Mouse (Mus musculus) CH12.LX (cell line): ENCODE data around the gene Inpp5d. TPM values are rescaled to one million over a fixed set of nuclear protein-coding genes. Genes with fewer than 3 reads are reported as not detected.

Experiments
- DNase-seq: peaks from one replicate; pipeline ENCODE4 v3.0.0-alpha.2; 2013; ENCODE audit errors: extremely low read depth
- H3K27ac ChIP-seq: 2 replicates; pipeline ENCODE4 v1.5.1; 2012; ENCODE audit warnings: low read depth, mild to moderate bottlenecking, control low read depth, moderate library complexity; ENCODE audit not compliant: insufficient read depth
- H3K27me3 ChIP-seq: replicated peaks from 2 replicates; pipeline ENCODE3; 2012; ENCODE audit warnings: inconsistent platforms
- H3K36me3 ChIP-seq, 2 experiments: replicated peaks in 1 of 2; 2 replicates each; pipeline versions ENCODE3 to v1.6.1; 2012; ENCODE audit warnings: inconsistent platforms in 1 of 2, low read length in 1 of 2, mild to moderate bottlenecking in 1 of 2, mixed read lengths in 1 of 2, moderate library complexity in 1 of 2; ENCODE audit not compliant: control insufficient read depth in 1 of 2, insufficient read depth in 1 of 2
- H3K4me1 ChIP-seq, 2 experiments: 2 replicates each; pipeline ENCODE4 v1.6.1; 2012; ENCODE audit warnings: inconsistent platforms in 1 of 2, moderate library complexity in 1 of 2; ENCODE audit not compliant: insufficient read depth in 2 of 2, control insufficient read depth in 1 of 2
- H3K4me2 ChIP-seq: 2 replicates; pipeline ENCODE4 v1.6.1; 2012; ENCODE audit warnings: low read depth, mild to moderate bottlenecking, control low read depth; ENCODE audit not compliant: poor library complexity, insufficient read depth, severe bottlenecking
- H3K4me3 ChIP-seq, 3 experiments: fragments of 150-350 bp in 1 of 3; sonication (generic) in 1 of 3; replicated peaks in 1 of 3; 2 replicates each; pipeline versions ENCODE3 to v1.5.1; 2011 to 2012; ENCODE audit warnings: low read depth in 2 of 3, low read length in 2 of 3, mild to moderate bottlenecking in 2 of 3, moderate library complexity in 2 of 3, control low read depth in 1 of 3, improper control_type of control experiment in 1 of 3, inconsistent platforms in 1 of 3, mixed read lengths in 1 of 3; ENCODE audit not compliant: poor library complexity in 1 of 3
- H3K79me2 ChIP-seq: replicated peaks from 2 replicates; pipeline ENCODE4 v1.6.1; 2012; ENCODE audit warnings: mild to moderate bottlenecking, moderate library complexity; ENCODE audit not compliant: control insufficient read depth, poor library complexity, insufficient read depth, severe bottlenecking; ENCODE audit errors: extremely low read depth
- H3K9ac ChIP-seq: 2 replicates; pipeline ENCODE4 v1.6.1; 2012; ENCODE audit warnings: low read depth, mild to moderate bottlenecking, control low read depth, moderate library complexity; ENCODE audit not compliant: insufficient read depth
- H3K9me3 ChIP-seq: replicated peaks from 2 replicates; pipeline ENCODE3; 2012; ENCODE audit warnings: low read length, inconsistent platforms, mixed read lengths
- BHLHE40 ChIP-seq: IDR thresholded peaks from 2 replicates; pipeline ENCODE4 v1.6.1; 2011; ENCODE audit warnings: mild to moderate bottlenecking, low read depth, low read length, improper control_type of control experiment
- CTCF ChIP-seq, 2 experiments: IDR thresholded peaks in 1 of 2; conservative IDR thresholded peaks in 1 of 2; 2 replicates each; pipeline ENCODE4 v1.5.1; 2011 to 2012; ENCODE audit warnings: low read depth in 2 of 2, low read length in 2 of 2, improper control_type of control experiment in 1 of 2, inconsistent platforms in 1 of 2, mild to moderate bottlenecking in 1 of 2, moderate library complexity in 1 of 2
- EP300 ChIP-seq: IDR thresholded peaks from 2 replicates; pipeline ENCODE4 v1.6.1; 2011; ENCODE audit warnings: low read length, improper control_type of control experiment
- ETS1 ChIP-seq: conservative IDR thresholded peaks from 2 replicates; pipeline ENCODE4 v1.6.1; 2012; ENCODE audit warnings: low read depth, mild to moderate bottlenecking, inconsistent platforms, low read length, improper control_type of control experiment, moderate library complexity
- GABPA ChIP-seq: IDR thresholded peaks from 2 replicates; pipeline ENCODE4 v1.6.1; 2012; ENCODE audit warnings: low read depth, low read length, improper control_type of control experiment, inconsistent platforms; ENCODE audit not compliant: insufficient replicate concordance
- IRF4 ChIP-seq: IDR thresholded peaks from 2 replicates; pipeline ENCODE4 v1.6.1; 2014; ENCODE audit warnings: low read depth, mild to moderate bottlenecking, inconsistent platforms, low read length, improper control_type of control experiment
- JUN ChIP-seq: IDR thresholded peaks from 2 replicates; pipeline ENCODE4 v1.6.1; 2011; ENCODE audit warnings: low read depth, mild to moderate bottlenecking, low read length, improper control_type of control experiment, moderate library complexity; ENCODE audit not compliant: insufficient read depth
- JUND ChIP-seq: conservative IDR thresholded peaks from 2 replicates; pipeline ENCODE4 v1.6.1; 2011; ENCODE audit warnings: low read depth, low read length, improper control_type of control experiment
- KAT2A ChIP-seq: IDR thresholded peaks from 2 replicates; pipeline ENCODE4 v1.6.1; 2012; ENCODE audit warnings: low read length, improper control_type of control experiment, inconsistent platforms; ENCODE audit not compliant: insufficient replicate concordance
- MAZ ChIP-seq: IDR thresholded peaks from 2 replicates; pipeline ENCODE4 v1.6.1; 2012; ENCODE audit warnings: low read depth, mild to moderate bottlenecking, inconsistent platforms, low read length, improper control_type of control experiment, moderate library complexity
- MXI1 ChIP-seq: IDR thresholded peaks from 2 replicates; pipeline ENCODE4 v1.6.1; 2011; ENCODE audit warnings: mild to moderate bottlenecking, low read depth, low read length, improper control_type of control experiment
- MYC ChIP-seq: IDR thresholded peaks from 2 replicates; pipeline ENCODE4 v1.6.1; 2011; ENCODE audit warnings: low read depth, mild to moderate bottlenecking, improper control_type of control experiment, low read length
- POLR2AphosphoS2 ChIP-seq: IDR thresholded peaks from 2 replicates; pipeline ENCODE4 v1.6.1; 2011; ENCODE audit warnings: low read depth, low read length, improper control_type of control experiment
- RAD21 ChIP-seq: IDR thresholded peaks from 2 replicates; pipeline ENCODE4 v1.6.1; 2011; ENCODE audit warnings: low read depth, mild to moderate bottlenecking, low read length, improper control_type of control experiment, moderate library complexity
- SIN3A ChIP-seq: IDR thresholded peaks from 2 replicates; pipeline ENCODE4 v1.6.1; 2012; ENCODE audit warnings: low read length, improper control_type of control experiment, inconsistent platforms
- UBTF ChIP-seq: IDR thresholded peaks from 2 replicates; pipeline ENCODE4 v1.6.1; 2012; ENCODE audit warnings: low read depth, mild to moderate bottlenecking, inconsistent platforms, low read length, improper control_type of control experiment, moderate library complexity
- USF1 ChIP-seq: IDR thresholded peaks from 2 replicates; pipeline ENCODE4 v1.6.1; 2014; ENCODE audit warnings: low read depth, mild to moderate bottlenecking, inconsistent platforms, low read length, improper control_type of control experiment
- ZKSCAN1 ChIP-seq: IDR thresholded peaks from 2 replicates; pipeline ENCODE4 v1.6.1; 2012; ENCODE audit warnings: low read depth, inconsistent platforms, low read length, improper control_type of control experiment, borderline replicate concordance
- ZMIZ1 ChIP-seq: IDR thresholded peaks from 2 replicates; pipeline ENCODE4 v1.6.1; 2012; ENCODE audit warnings: low read depth, mild to moderate bottlenecking, inconsistent platforms, low read length, improper control_type of control experiment
- dilution Hi-C: fragments of 300-500 bp; cut with MboI; formaldehyde crosslinking; loops from 2 replicates; pipeline ENCODE4 v1.14.3; 2020; ENCODE audit warnings: low sequenced_read_pairs; ENCODE audit not compliant: extremely low pct_unique_long_range_greater_than_20kb, extremely low pct_ligation_motif_present
- in situ Hi-C: fragments of 300-500 bp; cut with MboI; formaldehyde crosslinking; loops from 3 replicates; pipeline ENCODE4 v1.14.3; 2019; ENCODE audit warnings: low sequenced_read_pairs, low pct_ligation_motif_present, low pct_unique_long_range_greater_than_20kb, mixed read lengths
- polyA plus RNA-seq: library from polyadenylated mRNA; unstranded; fragments of >175 nt; gene quantifications from 2 replicates; pipeline ENCODE4 v1.2.1, GENCODE M21; 2012; ENCODE audit warnings: low read depth; ENCODE audit not compliant: insufficient read length
- total RNA-seq, 2 experiments: library from RNA; depleted of rRNA; stranded (reverse); fragments of 300-350 nt in 1 of 2; fragments of >200 nt in 1 of 2; gene quantifications; 2 replicates each; pipeline ENCODE4 v1.2.3; 2012 to 2014

Gene Inpp5d
- total and polyA plus RNA-seq, 3 experiments = 97.1 to 109 (median 106) TPM

DNA sequence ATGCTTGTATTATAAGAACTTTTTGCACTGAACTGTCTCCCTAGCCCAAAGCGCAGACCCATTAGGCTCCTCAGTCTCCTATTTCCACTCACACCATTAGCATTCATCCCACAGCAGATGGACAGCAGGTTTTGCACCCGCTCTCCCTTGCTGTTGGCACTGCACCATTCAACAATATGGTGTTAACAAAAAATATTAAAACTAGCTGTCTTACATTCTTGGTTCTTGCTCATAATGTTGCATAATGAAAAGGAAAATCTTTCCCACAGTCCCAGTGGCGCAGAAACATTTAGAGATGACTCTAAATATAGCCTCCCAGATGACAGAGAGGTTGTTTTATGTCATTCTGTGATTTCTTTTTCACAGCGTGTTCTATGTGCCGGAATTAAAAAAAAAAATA is 113.1 kb downstream of the Inpp5d start:
- no peaks in the 10 kb centered on the region for H3K36me3 ChIP-seq
- H3K4me1 ChIP-seq = no peaks in the 10 kb centered on the region
- H3K4me2 ChIP-seq = peak overlapping the region; percentile 21
- no peak overlapping the region for H3K27ac ChIP-seq
- no peaks in the 10 kb centered on the region for H3K79me2 ChIP-seq
- TF ChIP-seq MYC = no peak
- no peak for TF ChIP-seq MAZ
- no peak overlapping the region for H3K9ac ChIP-seq
- no peak for DNase-seq
- peaks cover 2% of the 10 kb centered on the region for H3K9me3 ChIP-seq
- dilution Hi-C loops = no loop called here
- no peak overlapping the region for H3K4me3 ChIP-seq
- in situ Hi-C loops = no loop called here
- H3K27me3 ChIP-seq = no peaks in the 10 kb centered on the region

DNA sequence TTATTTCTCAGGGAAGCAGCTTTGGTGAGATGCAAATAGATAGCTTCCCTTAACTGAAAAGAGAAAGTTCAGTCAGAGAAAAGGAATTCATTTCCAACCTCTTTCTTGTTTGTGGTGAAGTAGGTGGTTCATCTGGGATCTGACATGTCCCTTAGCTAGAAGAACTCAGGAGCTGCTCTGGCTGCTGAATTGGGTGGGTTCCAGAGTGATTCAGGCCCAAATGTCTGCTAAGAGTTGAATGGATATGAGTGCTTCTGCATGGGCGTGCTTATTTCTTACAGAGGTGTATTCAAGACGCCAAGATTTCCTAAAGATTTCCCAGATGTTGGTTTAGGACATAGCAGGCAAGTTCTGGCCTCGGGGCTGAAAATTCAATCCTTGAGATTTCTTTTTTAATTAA is 114.0 kb downstream of the Inpp5d start:
- in situ Hi-C loops (no loop called here), dilution Hi-C loops (no loop called here)
- peaks cover 2% of the 10 kb centered on the region for H3K9me3 ChIP-seq
- no peak overlapping the region for H3K4me2 ChIP-seq
- no peaks in the 10 kb centered on the region for H3K79me2 ChIP-seq
- H3K4me1 ChIP-seq = no peaks in the 10 kb centered on the region
- no peaks in the 10 kb centered on the region for H3K36me3 ChIP-seq
- no peak for DNase-seq
- H3K27me3 ChIP-seq = no peaks in the 10 kb centered on the region
- H3K4me3 ChIP-seq = no peak overlapping the region
- no peak overlapping the region for H3K27ac ChIP-seq
- H3K9ac ChIP-seq = no peak overlapping the region
- TF ChIP-seq MYC (no peak), ZKSCAN1 (no peak), BHLHE40 (no peak), CTCF (conservative IDR thresholded peaks at IDR 0.05 in 1 of 2, IDR thresholded peaks at IDR 0.05 in 1 of 2; ENCODE audit: low read depth in 2 of 2, low read length in 2 of 2) (no peak), GABPA (no peak), KAT2A (no peak), ETS1 (no peak), MAZ (no peak), MXI1 (no peak), POLR2AphosphoS2 (no peak), IRF4 (no peak), JUND (no peak), SIN3A (no peak), RAD21 (no peak), JUN (no peak), EP300 (no peak), UBTF (no peak), ZMIZ1 (no peak), USF1 (no peak)
